Mouse (Mus musculus) 3T3-L1 (cell line): ENCODE measurements around the gene Grap.
"Not testable (repeated sequence)": the region's sequence is repeated elsewhere in the genome, so short reads cannot be mapped to it uniquely, and the experiment has no call there.

Experiments used
- DNase-seq: peaks from one replicate; pipeline ENCODE4 v3.0.0-alpha.2; 2015; ENCODE audit warnings: low read depth, low spot score

Gene Grap

GRCm38 (mm10) chr11:61639601-61640177 is 13.4 kb upstream of the Grap start:
- no peak for DNase-seq

DNA sequence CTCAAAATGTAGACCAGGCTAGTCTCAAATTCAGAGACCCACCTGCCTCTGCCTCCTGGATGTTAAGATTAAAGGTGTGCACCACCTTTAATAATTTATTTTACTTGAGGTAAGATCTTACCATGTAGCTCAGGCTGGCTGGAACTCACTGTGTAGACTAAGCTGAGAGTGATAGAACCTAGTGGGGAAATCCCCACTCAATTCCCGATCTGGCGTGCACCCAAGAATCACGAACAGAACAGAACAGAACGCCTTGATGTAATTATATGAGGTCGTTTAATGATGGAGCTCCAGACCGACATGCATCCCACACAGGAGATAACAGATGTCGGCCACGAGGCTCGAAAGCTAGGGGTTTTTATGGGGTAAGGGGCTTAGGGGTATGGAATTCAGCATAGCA is 12.5 kb upstream of the Grap start:
- DNase-seq = not testable (repeated sequence)

DNA sequence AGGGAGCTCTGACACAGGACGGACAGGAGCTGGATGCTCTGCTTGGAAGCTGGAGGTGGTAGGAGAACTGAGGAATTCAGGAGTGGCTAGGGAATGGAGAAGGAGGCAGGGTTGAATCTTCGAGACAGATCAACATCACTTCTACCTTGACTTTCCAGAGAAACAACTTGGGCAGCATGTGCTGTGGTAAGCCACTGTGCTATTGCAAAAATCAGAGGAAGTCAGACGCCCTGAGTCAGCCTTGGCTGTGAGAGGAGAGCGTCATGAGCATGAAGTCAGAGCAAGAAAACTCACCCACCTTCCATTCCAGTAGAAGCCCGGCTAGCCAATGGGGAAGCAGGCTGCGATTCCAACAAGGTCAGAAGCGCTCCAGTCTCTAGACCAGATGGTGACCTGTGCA is 11.0 kb upstream of the Grap start:
- DNase-seq = no peak

DNA sequence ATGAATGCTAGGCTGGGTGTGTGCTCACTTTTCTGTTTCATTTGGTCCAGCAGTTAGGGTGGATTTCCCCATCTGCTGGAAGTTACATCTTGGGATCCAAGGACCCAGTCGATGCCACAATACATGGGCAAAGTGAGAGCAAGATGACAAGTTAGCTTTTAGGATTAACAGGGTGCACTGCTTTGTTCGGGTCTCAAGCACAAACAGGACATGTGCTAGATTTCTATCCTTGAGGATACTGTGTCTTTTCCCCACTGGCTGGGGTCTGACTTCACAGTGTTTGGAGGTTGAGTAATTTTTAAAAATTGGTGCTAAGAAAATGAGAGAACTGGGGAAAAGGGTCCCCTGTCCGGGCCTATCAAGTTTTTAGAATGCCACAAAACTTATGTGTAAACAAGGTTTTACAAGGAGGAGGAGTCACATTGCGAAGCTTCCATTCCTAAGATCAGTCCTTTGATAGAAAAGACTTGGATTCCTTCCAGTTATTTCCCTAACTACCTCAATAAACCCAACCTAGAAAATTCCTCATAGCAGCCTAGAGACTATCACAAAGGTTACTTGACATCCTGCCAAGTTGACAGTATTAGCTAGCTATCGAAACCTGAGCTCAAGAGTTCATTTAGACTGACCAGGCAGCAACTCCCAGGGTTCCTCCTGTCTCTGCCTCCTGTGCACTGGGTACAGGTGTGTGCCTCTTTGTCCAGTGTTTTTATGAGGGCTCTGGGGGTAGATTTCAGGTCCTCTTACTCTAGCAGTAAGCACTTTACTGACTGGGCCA is 9.7 kb upstream of the Grap start:
- DNase-seq = no peak

GRCm38 (mm10) chr11:61644576-61645326 is 8.3 kb upstream of the Grap start:
- DNase-seq = peak; percentile 83

DNA sequence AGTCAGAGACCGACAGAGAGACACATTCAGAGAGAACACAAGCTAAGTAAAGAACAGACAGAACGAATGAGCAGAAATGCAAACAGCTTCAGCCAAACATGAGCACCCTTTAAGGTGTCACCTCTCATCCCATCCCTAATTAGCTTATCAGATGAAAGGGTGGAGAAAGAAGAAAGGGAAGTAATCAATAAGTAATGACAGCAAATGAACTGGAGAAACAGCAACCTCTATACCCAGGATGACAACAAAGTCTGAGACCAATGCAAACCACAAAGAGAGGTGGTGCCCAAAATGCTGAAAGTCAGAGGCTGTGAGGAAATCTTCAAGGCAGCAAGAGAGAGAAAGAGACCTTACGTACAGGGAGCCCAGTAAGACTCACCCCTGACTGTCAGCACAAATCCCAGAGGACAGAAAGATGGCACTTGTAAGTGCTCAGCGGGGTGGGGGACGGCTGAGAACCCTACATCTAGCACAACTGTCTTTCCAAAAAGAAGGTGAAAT is 7.7 kb upstream of the Grap start:
- no peak for DNase-seq

GRCm38 (mm10) chr11:61646499-61647039 is 6.5 kb upstream of the Grap start:
- no peak for DNase-seq

GRCm38 (mm10) chr11:61647110-61647910 is 5.8 kb upstream of the Grap start:
- DNase-seq = peak; percentile 30

DNA sequence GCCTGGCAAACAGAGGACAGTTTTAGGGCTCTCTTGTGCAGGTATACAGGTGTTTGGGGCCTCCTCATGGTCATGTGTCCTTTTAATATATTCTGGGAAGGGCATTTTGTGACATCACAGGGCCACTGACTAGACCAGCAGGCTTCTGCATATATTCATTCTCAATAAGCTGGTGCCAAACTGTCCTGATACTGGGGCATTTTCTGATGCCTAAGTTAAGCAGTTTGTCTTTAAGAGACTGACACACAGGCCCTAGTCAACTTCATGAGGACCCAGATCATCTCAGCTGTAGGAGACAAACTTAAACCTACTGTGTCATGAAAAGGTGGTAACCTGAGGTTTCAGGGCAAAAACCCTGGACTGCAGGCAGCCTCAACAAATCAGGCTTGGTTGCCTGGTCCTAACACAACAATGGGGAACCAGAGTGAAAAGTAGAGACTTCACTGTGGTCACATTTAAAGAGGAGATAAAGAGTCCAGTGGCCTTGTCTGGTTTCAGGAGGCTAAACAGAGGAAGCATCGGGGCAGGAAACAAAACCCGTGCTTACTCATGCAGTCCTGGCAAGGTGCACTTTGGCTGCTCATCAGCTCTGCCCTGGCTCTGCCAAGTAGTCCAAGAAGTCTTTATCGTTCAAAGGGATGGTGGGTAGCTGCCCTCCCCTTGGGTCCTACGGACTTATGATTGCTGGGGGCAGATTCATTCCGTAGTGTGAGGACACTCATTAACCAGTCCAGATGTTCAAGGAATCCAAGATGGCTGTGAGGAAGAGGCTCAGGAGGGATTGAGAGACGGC is 4.9 kb upstream of the Grap start:
- DNase-seq = peak; percentile 65

DNA sequence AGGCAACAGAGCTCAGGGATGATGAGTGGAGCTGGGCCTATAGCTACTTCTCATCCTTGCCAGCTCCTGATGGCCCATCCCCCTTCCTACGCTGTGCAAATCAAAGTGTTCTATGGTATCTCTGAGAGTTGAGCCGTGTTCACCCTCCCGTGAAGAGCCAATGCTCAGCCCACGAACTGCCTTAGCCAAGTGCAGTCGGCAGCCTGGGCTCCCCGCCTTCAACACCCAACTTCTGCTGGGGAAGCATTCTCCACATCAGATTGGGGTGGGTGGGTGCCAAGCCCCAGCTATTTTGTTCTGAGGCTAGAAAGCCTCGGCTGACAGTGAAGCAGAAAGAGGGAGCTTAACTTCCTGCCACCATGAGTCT is 4.3 kb upstream of the Grap start:
- no peak for DNase-seq

DNA sequence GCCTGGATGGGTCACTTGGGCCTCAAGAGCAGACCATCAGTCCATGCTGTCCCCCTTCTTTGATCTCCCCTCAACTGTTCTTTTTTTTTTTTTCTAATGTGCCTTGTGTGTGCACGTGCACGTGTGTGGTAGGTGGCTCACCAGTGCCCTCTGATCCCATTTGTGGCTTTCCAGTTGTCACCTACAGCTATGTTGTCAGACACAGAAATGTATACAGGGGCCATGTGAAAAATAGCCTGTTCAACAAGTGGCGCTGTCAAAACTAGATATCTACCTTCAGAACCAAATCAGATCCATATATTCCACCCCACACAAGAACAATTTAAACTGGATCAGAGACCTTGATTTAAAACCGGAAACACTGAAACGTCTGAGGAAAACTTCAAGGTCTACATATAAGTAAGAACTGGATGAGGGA is 3.9 kb upstream of the Grap start:
- no peak for DNase-seq

DNA sequence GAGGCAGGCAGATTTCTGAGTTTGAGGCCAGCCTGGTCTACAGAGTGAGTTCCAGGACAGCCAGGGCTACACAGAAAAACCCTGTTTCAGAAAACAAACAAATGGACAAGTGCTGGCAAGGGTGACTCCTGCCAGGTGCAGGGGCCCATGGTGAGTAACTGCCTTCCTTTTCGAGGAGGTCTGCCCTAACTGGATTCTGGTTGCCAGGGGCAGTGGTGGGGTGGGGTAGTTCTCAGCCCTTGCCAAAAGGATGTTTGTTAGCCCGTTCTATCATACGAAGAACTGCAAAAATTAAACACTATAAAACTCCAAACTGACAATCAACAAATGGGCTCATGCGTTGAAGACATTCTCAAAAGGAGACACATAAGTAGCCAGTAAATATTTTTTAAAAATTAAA is 3.4 kb upstream of the Grap start:
- DNase-seq = no peak

GRCm38 (mm10) chr11:61650470-61651265 is 2.4 kb upstream of the Grap start:
- DNase-seq = no peak

DNA sequence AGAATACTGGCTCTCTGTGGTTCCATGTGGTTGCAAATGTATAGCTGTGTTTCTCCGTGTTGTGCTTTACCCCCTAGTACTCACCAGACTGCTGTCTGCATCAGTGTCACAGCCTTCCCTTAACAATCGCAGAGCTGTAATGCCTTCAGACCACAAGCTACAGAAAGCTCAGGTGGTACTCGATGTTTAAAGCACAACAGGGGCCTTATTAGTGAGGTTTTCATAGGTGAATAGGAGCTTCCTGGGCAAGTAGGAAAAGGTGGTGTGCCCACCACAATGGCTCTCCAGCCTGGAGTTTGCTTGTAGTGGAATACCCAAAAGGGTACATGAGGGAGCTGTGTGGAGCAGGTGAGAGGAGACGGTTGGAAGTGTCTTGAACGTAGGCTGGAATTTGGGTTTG is 849 bp upstream of the Grap start:
- DNase-seq = no peak

DNA sequence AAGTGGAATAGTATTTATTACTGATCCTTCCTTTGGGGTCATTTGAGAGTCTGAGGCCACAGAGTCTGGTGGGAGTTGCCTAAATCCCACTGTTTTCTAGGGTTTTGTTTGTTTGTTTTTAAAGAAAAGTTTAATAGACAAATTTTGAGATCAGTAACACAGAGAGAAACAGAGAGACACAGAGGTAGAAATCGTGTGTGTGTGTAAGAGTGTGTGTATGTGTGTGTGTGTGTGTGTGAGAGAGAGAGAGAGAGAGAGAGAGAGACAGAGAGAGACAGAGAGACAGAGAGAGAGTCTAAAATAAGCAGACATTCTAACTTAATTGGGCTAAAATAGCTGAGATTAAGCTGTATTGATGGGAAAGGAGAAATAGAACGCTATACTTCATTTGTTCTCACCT is 503 bp downstream of the Grap start:
- DNase-seq = no peak

GRCm38 (mm10) chr11:61654786-61655311 is 1.8 kb downstream of the Grap start:
- DNase-seq = no peak

DNA sequence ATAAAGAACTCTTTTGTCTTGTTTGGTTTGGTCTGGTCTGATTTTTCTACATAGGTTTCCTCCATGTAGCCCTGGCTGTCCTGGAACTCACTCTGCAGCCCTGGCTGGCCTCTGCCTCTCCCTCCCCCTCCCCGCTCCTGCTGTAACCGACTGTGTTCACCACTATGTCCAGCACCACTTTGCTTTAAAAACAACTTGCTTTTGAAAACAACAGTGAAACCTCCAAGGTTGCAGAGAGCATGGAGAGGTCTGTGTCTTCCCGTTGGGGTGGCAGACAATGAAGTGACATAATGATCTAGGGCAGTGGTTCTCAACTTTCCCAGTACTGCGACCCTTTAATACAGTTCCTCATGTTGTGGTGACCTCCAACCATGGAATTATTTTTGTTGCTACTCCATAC is 2.6 kb downstream of the Grap start:
- no peak for DNase-seq

- DNase-seq = no peak
These were observed 3.2 kb downstream of the Grap start for GRCm38 (mm10) chr11:61656148-61656850.

DNA sequence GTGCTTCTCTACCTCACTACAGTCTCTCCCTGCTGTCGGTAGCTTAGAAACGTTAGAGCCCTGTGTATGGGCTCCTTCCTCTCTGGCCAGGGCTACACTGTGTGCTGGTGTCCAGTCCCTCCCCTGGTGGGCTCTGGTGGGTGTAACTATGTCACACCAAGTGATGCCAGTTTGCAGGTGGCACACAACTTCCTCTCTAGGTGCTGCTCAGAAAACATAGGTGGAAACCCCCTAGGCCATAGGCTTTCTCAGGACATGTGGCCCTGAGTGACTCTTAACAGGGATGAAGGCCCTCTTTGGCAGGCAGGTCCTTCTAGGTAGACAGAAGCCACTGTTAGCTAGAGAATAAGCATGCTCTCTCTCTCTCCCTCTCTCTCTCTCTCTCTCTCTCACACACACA is 4.4 kb downstream of the Grap start:
- DNase-seq = no peak
